8 mouse cellular contexts compared by ENCODE assay signal in genomic region chr11:75348199-75348889, GRCm38 (mm10). TPM values are rescaled to one million over a fixed set of nuclear protein-coding genes. Genes with fewer than 3 reads are reported as not detected.
DNase-seq lines count a peak whose midpoint lies in the region; ATAC-seq lines count a peak whose summit lies in the region.

Gene Rpa1, minus strand, starts transcription at chr11:75348324.
Gene Smyd4, plus strand, starts transcription at chr11:75348433.

- H3K79me2 ChIP-seq in macrophage (ENCODE audit: inconsistent target): peaks cover 47% of the 10 kb centered on the region

- H3K4me3 ChIP-seq in hindbrain, embryonic 16.5 days (ENCODE audit: low read length): peak within 1 kb of the TSS; percentile 86
- peak within 1 kb of the TSS; percentile 93 for H3K4me3 ChIP-seq in macrophage (ENCODE audit: inconsistent target)

- H3K27ac ChIP-seq in hindbrain, embryonic 16.5 days (ENCODE audit: low read depth, low read length): peak within 1 kb of the TSS; percentile 67
- peak within 1 kb of the TSS; percentile 55 for H3K27ac ChIP-seq in macrophage

- peaks cover 18% of the 10 kb centered on the region for H3K4me1 ChIP-seq in hindbrain, embryonic 16.5 days (ENCODE audit: control insufficient read depth, insufficient read depth, low read depth, low read length)

- no peaks in the 10 kb centered on the region for H3K36me3 ChIP-seq in hindbrain, embryonic 16.5 days (ENCODE audit: control insufficient read depth, insufficient read depth, low read length)
- no peaks in the 10 kb centered on the region for H3K36me3 ChIP-seq in macrophage (ENCODE audit: inconsistent target)

- H3K27me3 ChIP-seq in hindbrain, embryonic 16.5 days (replicated peaks; ENCODE audit: control insufficient read depth, insufficient read depth, low read length): no peaks in the 10 kb centered on the region

- peak within 1 kb of the TSS; percentile 84 for H3K9ac ChIP-seq in hindbrain, embryonic 16.5 days (ENCODE audit: low read depth, low read length)

- H3K9me3 ChIP-seq in hindbrain, embryonic 16.5 days (ENCODE audit: control insufficient read depth, low read length): no peaks in the 10 kb centered on the region

- peak; percentile 98 for DNase-seq in WW6 (ENCODE audit: low read depth, low spot score)
- DNase-seq in cerebellum, postnatal 4 days (ENCODE audit: low spot score in 2 of 2): peak; percentile 86 to 93
- peak; percentile 97 for DNase-seq in gastrocnemius, adult 18-20 months (ENCODE audit: low spot score)
- DNase-seq in left cerebral cortex, adult 18-20 months (ENCODE audit: low spot score in 2 of 2): peak; percentile 93 to 97
- DNase-seq in right cerebral cortex, adult 18-20 months: peak; percentile 97
- peak; percentile 68 for DNase-seq in urinary bladder, postnatal 10 days (ENCODE audit: low spot score)

- peak within 1 kb of the TSS; percentile 62 for H3K4me2 ChIP-seq in hindbrain, embryonic 16.5 days (ENCODE audit: low read length)

- peak; percentile 100 for ATAC-seq in hindbrain, embryonic 16.5 days

- WGBS in hindbrain, embryonic 16.5 days: under 1% methylated on average over 56 of the region's 56 CpGs
- under 1% methylated on average over 56 of the region's 56 CpGs for WGBS in macrophage (ENCODE audit: missing documents)

RNA-seq across cellular contexts. Expression of gene Rpa1, which starts in this region (rescaled TPM):
- 10 to 100 TPM; 62.8 to 73.1 TPM for total RNA-seq in gastrocnemius, adult 18-20 months (2021)
- polyA plus RNA-seq in hindbrain, embryonic 16.5 days (2015; fragmentation: Nextera tagmentation; extraction: Ambion mirVana): 50.8 and 69.0 TPM in 2 replicates
- total RNA-seq in left cerebral cortex, adult 18-20 months (2021): 10 to 100 TPM; 47.2 to 49.9 TPM
- 10 to 100 TPM in 21 of 26 experiments, 1 to 10 TPM in 5; 2.7 to 36.0 (median 18.4) TPM for total RNA-seq in macrophage (2018; cell fraction: chromatin; rRNA removed)
- total RNA-seq in macrophage (2018; cell fraction: cytosol; rRNA removed): 10 to 100 TPM; 26.8 to 50.0 (median 40.2) TPM
- total RNA-seq in macrophage (2018; cell fraction: nucleus; rRNA removed): 10 to 100 TPM; 13.5 to 57.9 (median 24.7) TPM
- 37.9 to 93.2 TPM (median 39.5 TPM) in 3 replicates for polyA plus RNA-seq in macrophage (2018)

RNA-seq across cellular contexts. Expression of gene Smyd4, which starts in this region (rescaled TPM):
- total RNA-seq in gastrocnemius, adult 18-20 months (2021): 1 to 10 TPM; 4.5 to 4.9 TPM
- polyA plus RNA-seq in hindbrain, embryonic 16.5 days (2015; fragmentation: Nextera tagmentation; extraction: Ambion mirVana): 17.5 and 18.8 TPM in 2 replicates
- total RNA-seq in left cerebral cortex, adult 18-20 months (2021): 10 to 100 TPM; 13.7 to 17.5 TPM
- 10 to 100 TPM in 14 of 26 experiments, 1 to 10 TPM in 10, under 1 TPM in 2; 0.29 to 23.9 (median 10.9) TPM for total RNA-seq in macrophage (2018; cell fraction: chromatin; rRNA removed)
- 1 to 10 TPM; 1.4 to 5.2 (median 3.4) TPM for total RNA-seq in macrophage (2018; cell fraction: cytosol; rRNA removed)
- total RNA-seq in macrophage (2018; cell fraction: nucleus; rRNA removed): 10 to 100 TPM in 3 of 26 experiments, 1 to 10 TPM in 23; 1.1 to 17.3 (median 6.3) TPM
- 3.6 to 6.3 TPM (median 5.0 TPM) in 3 replicates for polyA plus RNA-seq in macrophage (2018)

Comparison
In these comparisons a context has a peak if more than half of its experiments do, and no peak if none do; other contexts are left out.
1. Peak in every context shown above with its lines: DNase-seq, ATAC-seq, H3K4me3 ChIP-seq and H3K27ac ChIP-seq.